Mouse (Mus musculus) CH12F3 (cell line): ENCODE measurements around the gene Smim22.

ENCODE experiments used
- in situ Hi-C: fragments of 300-500 bp; cut with MboI; formaldehyde crosslinking; loops from 2 replicates; pipeline ENCODE4 v1.14.3; 2020; ENCODE audit warnings: low sequenced_read_pairs

Gene Smim22

DNA sequence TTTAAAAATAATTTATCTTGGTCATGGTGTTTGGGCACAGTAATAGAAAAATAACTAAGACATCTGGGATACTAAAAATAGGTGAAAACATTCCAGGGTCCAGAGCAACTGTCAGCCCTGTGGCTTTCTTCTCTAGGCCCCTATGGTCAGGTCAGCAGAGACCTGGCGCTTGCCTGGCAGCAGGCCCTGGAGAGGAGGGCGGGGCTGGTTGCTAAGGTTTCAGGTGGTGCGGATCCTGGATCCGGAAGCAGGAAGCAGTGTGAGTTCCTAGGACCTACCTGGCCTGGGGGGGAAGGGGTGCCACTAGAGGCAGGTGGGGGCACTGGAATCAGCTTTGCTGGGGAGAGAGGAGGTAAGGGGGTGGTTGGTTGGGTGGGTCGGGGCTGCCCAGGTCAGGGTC, at the start of gene Smim22:
Gene Smim22 (plus strand): TSS at position 222 of the 400 bp plus-strand sequence.
- in situ Hi-C loops: no loop called here

DNA sequence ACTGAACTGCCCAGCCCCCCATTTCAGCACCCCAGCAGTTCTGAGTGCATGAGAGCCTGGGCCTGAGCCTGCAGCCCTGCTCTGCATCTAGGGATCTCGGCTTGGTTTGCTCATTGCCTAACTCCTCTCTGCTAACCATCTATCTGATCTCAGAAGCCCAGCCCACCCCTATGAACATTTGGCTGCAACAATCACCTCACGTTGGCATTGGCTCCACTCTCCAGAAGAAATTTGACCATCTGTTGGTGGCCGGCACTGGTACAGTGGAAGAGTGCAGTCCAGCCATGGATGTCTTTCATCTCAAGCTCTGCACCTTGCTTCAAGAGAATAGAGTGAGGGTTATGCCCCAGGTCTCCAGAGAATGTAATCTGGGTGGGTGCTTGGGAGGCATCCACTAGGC, 49.6 kb upstream of the Smim22 start:
- in situ Hi-C loops: no loop called here

DNA sequence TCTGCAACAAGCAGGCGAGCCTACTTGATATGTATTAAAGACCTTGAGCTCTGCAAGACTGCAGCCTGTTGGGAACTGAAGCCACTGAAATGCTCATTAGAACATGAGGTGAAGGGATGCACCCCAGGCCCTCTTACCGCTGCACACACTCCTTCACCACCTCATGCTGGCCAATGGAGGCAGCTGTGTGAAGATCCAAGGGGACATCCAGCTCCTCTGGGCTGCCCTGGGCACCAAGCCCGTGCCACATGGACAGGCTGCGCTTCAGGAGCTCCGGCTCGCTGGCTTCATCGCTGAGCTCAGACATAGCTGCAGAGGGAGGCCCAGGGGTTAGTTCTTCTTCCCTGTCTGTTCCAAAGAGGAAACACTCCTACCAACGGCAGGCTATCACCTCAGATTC, 46.8 kb upstream of the Smim22 start:
- in situ Hi-C loops: no loop called here

DNA sequence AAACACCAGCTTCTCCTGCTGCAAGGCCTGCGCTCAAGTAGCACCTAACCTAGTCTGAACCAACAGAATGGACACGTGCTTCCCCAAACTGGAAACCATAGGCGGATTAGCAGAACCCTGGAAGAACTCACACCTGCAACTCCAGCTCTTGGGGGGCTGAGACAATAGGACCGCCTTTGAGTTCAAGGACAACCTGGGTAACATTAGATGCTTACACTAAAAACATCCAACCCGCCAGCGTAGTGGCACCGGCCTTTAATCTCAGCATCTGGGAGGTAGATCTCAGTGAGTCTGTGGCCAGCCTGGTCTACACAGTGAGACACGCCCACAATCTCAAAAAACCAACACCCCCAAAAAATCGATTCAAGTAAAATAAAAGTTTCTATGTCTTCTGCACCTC, 43.7 kb upstream of the Smim22 start:
- in situ Hi-C loops: no loop called here

DNA sequence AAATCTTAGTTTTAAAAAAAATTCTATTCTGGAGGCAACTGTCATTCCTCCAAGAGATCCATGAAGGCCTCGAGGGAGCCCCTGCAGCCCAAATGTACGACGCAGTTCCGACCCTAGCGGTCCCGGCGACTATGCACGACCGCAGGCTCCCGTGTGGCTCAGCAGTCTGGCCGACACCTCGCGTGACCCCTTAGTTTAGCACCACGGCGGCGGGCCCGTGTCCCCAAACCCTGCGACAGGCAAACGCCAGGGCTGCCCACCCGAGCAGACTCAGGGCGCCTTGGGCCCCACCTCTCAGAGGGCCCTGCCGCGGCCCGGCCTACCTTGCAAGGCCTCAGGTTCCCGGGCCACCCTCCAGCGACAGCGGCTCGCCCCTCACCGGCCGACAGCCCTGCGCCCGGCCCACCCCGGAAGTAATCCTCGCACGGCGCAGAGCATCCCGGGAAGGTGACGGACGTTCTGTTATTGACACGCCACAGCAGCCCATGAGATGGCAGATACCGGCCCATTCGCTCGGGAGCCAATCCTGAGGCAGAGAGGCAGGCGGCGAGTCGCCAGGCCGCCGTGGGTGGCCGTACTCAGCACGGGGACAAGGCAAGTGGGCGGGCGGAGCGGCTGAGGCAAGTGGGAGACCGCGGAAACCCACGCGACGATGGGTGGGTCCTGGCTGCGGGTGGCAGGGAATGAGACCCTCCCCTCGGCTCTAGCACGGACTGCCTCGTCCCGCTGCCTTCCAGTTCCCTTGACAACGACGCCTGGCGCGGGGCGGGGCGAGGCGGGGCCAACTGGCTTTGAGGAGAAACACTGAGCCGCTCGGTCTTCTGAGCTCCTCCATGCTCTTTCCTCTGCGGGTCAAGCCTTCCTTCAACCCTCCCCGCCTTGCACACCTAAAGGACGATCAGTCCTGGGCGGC, 43.0 kb upstream of the Smim22 start, which contains the start of gene Anks3:
Gene Anks3 (minus strand): TSS at position 409 of the 913 bp plus-strand sequence.
- in situ Hi-C loops: no loop called here

DNA sequence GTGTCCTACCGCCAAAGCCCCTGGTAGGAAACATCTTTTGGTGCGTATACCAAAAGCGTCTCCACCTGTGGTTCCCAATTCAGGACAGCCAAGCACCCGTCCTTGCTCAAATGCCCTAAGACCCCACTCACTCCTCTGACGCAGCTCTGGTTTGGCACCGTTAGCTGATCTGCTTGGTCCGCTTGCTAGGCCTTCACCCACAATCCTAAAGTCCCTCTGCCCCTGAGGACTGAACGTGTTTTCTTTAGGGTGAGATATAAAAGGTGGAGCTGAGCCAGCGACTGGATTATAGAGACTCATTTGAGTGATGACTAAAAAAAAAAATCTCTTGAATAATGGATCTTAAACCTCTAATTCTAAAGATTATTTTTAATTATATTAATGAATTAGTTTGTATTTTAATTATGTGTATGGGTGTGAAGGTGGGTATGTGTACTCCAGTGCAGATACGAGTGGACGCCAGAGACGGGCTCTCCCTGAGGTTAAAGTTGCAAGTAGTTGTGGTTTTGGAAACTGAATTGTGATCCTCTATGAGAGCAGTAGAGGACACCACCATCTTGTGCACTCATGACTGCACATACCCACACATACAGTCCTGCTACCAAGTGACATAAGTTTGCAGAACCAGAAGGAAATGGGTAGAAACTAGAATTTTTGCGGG, 42.2 kb upstream of the Smim22 start:
- in situ Hi-C loops: no loop called here

DNA sequence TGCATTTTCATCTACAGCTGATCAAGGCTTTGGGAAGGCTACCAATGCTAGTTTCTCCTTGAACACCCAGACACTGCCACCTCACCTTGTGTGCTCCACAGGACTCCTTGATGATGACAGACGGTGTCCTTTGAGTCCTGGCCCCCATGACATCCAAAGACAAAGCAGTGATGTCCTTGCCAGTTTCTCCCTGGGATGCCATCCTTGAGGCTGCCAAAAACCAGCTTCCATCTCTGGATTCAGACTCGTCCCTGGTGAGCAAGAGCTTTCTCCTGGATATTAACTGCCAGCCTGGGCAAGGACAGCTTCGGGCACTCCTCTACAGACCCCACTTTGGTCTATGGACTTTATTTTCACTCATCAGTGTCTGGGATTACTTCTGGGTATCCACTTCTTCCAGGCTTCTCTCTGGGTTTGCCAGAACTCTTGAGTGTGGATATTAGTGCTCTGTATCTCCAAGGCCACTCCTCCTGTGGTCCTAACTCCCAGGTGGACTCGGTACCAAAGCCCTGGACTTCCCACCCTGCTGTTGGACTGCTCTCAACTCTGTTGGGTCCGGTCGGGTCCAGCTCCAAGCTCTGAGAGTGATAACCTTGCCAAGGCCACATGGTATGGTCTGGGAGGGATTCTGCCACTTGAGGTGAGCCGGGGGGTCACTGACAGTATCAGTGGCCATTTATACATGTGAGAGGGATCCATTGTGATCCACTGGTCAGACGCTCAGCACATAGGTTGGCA, 41.5 kb upstream of the Smim22 start:
- in situ Hi-C loops: no loop called here

DNA sequence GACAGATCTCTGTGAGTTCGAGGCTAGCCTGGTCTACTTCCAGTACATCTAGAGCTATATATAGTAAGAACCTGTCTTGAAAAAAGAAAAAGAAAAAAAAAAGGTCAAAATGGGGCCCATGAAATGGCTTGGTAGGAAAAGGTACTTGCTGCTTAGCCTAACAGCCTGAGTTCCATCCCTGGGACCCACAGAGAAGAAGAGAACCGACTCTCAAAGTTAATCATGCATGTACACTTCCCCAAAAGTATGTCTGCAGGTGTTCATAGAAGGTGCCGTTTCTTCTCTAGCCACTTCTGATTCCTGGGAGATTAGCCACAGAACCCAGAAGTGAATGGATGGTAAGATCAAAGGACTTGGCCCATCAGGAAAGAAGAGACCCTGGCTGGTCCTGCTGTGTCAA, 38.7 kb upstream of the Smim22 start:
- in situ Hi-C loops: no loop called here

DNA sequence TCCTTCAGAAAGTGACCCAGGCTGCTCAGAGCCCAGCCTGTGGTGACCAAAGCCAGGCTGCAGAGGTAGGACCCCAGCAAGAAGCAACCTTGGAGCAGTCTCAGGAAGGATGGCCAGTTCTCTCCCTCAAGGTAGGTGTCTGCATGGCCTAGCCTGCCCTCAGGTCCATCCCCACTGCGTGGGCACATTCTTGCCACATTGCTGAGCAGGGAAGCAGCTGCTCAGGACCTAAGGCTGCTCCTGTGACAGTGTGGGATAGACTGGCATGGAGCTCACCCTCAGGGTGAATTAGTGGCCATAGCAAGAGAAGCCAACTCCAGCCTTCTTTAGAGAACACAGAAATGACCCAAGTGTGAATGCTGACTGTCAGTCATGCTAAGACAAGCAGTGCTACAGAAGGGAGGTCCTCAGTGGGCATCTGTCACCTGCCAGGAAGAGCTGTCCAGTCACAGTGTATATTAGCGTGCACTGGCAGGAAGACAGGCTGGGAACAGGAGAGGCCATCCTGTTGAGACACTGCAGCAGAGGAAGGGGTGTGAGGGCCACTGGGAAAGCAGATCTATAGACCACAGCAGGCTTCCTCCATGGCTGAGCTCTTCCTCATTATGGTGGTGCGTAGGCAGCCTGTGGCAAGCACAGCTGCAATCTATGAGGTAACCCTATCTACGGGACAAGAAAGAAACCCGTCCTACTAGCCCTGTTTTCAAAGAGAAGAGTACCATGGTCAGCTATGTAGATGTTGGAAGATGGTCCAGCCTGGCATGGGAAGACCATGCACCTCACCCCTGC, 37.8 kb upstream of the Smim22 start:
- in situ Hi-C loops: no loop called here

DNA sequence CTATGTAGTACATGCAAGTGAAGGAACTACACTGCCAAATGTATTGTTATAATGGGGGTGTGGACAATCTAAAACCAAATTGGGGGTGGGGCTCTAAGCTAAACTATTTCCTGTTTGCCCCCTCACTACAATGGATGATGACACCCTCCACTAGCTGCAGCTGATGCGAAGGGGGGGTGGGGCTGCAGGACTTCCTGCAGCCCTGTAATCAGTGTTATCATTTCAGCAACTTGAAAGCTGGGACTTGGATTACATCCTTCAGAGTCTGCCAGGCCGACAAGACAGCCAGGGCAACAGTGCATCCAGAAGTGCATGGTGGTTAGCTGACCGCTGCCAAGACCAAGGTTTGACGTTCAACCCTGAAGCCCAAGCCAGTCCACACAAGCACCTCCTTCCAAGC, 35.5 kb upstream of the Smim22 start:
- in situ Hi-C loops: no loop called here

DNA sequence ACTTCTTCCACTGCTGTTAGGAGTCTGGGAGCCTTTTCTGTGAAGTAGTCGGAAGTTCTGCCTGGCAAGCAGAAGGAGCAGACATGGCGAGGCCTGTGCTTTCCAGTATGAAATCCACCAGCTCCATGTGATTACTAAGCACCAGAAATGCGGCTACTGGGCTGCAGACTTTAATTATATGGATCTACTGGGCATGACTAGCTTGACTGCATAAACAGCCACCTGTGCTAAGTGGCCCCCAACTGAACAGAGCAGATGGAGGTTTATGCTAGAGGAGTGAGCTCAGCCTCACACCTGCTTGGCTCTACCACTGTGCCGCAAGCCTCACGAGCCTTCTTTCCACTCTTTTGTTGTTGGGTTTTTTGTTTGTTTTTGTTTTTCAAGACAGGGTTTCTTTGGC, 32.6 kb upstream of the Smim22 start:
- in situ Hi-C loops: no loop called here

DNA sequence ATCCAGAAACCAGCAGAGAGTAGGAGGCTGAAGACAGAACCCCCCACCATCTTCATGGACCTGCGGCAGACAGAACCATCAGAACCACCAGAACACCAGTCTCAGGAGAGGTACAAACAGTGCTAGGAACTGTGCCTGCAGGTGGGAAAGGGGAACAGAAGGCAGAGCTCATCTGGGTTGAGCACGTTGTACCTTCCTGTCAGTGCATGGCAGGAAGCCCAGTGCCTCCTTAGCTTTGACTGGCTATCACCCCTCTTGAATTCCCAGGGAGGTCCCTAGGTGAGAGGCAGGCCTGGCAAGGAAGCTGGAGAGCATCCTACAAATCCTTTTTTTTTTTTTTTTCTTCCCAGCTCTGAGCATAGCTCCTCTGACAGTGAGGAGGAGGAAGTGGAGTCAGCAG, 30.9 kb upstream of the Smim22 start:
- in situ Hi-C loops: no loop called here

DNA sequence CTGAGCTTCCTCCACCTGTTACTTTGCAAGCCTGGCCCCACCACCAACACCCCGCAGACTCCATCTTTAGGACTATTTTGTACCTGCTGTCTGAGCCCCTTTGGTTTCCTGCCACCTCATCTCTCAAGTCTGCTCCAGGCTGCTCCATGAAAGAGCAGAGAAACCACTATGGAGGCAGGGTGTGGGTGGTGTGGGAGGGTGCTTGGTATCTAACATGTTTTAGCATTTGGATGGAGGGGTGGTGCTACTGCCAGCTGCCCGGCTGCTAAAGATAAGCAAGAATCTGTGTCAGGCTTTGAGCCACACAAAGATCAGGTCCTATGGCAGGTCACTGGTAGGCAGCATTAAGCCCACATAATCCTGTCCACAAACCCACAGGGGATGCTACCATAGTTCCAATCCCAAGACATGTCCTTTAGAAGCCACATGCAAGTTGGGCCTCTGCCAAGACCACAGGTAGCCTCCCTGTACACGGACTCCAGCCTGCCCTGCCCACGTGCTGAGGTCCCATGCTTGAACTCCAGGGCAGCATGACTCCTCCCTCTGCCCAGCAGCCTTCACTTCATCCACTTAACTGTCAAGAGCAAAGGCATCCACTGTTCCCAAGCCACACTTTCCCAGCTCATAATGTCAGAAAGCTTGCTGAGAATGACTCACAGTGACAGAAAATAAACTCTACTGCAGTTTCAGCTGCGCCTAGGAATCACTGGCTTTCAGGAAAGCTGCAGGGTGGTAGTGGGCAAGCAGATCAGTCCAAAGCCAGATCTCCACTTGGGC, 28.6 kb upstream of the Smim22 start:
- in situ Hi-C loops: no loop called here

DNA sequence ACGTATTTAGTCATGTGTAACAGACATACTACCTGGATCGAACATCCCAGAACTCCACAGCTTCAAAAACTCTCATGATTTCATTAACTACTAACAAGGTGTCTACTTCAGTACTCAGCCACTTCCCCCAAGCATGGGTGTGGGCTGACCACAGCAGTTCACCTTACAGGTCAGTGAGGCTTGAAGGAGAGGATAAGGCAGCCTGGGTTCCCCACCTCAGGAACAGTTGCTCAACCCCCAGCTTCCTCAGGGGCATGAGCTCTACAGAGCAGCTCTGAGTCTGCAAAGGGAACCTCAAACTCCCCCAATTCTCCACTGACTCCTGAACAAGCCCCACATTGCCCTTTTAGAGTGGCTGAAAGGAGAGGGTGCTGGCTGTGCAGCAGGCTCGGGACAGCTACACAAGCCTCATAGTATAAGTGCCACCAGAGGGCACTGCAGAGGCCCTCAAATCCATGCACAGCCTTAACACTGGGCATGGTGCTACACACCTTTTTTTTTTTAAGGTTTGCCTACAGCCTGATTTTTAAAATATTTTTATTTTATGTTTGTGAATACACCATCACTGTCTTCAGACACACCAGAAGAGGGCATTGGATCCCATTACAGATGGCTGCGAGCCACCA, 27.2 kb upstream of the Smim22 start:
- in situ Hi-C loops: no loop called here

DNA sequence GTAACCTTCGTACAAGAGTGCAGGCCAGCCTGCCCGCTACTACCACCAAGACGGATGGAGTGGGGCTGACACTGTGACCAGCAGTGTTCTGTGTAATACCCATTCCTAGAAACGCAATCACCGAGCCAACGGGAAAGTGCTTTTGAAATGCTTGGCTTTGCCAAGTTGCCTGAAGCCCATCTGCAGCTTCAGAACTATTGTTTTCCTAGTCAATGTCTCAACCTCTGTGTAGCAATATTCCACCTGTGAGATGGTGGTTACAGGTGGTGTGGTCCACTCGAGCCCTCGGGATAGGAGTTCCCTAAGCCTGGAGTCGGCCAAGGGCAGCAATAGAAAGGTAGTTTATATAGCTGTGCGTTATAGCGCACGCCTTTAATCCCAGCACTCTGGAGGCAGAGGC, 22.4 kb upstream of the Smim22 start:
- in situ Hi-C loops: no loop called here

DNA sequence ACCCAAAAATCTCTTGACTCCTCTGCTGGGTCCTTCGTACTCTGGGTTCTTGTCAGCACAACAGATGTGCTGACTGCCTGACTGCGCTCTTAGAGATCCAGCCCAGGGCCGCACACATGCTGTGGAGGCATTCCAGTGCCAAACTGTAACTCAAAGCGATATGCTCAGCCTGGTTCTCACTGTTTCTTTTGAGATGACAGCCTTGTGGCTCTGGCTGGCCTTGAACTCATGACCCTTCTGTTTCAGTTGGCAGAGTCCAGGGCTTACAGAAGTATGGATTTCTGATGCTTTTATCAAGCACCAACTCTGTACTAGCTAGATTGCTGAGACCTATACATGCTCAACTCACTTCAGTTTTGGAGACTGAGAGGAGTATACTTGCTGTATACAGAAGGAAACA, 13.8 kb upstream of the Smim22 start:
- in situ Hi-C loops: no loop called here

DNA sequence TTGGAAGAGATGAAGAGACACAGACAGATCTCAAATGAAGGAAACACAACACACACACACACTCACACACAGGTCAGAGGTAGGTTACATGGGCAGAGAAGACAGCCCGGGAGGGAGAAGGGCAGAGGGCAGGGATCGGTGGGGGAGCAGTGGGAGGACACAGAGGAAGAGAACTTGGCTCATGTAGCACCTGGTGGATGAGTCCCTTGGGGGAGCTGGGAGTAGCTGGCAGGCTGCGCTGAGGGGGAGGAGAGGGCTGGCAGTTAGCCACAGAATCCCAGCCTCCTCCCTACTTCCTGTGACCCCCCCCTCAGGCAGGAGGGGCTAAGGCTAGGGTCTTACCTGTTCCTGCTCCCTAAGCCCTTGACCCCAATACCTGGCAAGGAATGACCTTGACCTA, 9.5 kb upstream of the Smim22 start, which contains the start of gene Sept12:
Gene Sept12 (minus strand): TSS at position 300 of the 400 bp plus-strand sequence.
- in situ Hi-C loops: no loop called here

DNA sequence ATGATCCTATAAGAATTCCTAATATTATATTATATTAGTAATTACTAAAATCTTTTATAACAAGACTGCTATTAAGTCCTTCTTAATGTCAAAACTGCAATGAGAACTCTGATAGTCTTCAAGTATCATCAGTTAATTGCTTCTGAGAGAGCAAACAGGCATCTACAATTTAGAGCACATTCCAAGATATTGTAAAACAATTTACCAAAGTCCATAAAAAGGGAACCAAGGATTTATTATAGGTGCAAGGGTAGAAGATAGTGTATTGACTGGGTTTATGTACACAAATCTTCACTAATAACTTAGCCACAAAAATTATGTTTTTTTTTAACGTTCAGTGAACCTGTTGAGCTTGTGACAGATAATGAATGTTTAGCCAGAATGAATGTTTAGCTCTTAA, 8.1 kb upstream of the Smim22 start:
- in situ Hi-C loops: no loop called here

DNA sequence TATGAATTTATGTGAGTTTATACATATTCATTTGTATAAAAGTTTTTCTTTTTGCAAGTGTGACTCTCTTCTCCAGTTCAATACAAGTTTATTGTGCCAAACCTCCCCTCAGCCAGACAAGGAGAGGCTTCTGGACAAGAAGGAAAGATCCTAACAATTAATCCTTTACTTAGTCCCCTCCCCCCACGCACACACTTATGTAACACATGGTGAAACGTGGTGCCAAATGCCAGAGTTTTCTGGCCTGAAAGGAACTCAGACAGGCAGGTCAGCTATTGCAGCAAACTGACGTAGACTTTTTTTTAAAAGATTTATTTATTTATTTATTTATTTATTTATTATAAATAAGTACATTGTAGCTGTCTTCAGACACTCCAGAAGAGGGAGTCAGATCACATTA, 6.5 kb upstream of the Smim22 start:
- in situ Hi-C loops: no loop called here

DNA sequence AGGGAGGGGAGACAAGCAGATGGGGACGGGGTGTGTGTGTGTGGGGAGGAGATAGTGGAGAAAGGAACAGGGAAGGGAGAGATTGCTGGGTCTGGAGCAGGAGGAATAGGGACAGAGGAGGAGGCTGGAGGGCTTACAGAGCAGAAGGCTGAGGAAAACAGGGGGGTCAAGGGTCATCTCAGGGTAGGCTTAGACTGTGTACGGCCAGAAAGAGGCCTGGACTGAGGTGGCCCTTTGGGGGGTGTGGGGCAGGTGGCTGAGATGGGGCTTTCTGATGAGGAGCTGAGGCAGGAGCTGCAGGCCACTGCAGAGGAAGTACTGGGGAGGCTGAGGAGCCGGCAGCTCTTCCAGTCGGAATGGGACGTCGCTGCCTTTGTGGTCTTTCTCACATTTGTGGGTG, 404 bp downstream of the Smim22 start:
- in situ Hi-C loops: no loop called here
